Mouse (Mus musculus) MEL-GATA-1-ER (cell line): ENCODE results near the gene Slc25a45.

Experiments used
- DNase-seq: peaks from one replicate; pipeline ENCODE4 v3.0.0-alpha.2; 2012; ENCODE audit warnings: low read depth; ENCODE audit errors: extremely low read depth

Slc25a45 gene

DNA sequence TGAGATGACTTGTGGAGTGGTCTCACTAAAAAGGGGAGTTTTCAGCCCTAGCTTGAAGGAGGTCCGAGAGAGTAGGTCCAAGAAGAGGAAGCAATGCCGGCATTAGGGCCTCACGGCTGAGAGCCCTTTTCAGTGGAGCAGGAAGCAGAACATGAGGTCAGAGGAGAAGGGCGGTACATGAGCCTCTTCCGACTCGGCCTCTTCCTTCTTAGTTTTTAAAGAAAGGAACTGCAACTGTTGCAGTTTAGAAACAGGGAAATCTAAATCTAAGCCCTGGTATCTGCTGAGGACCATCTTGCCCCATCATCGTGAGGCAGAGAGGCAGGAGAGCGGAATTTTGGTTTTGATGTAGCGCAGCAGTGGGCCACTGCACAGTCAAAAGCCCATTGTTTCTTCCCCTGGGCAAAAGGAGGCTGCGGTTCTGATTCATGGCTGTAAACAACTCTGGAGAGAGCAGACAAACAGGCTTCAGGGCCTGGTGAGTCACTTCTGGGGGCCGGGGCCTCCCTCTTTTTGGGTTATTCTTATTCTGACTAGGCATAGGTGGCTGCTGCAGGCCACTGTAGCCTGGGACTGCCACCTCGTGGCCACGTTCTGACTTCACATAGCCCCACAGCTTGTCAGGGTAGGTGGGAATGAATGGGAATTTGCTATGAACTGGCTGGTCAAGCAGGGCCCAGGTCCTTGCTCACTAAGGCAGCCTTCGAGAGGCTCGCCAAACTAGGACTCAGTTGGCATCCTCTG, at the start of gene Slc25a45:
Slc25a45 (plus strand) TSS at position 191 of the 744 bp plus-strand sequence.
- DNase-seq: peak; percentile 52

- no peak for DNase-seq
Observed at GRCm38 (mm10) chr19:5828155-5828554, 49.5 kb upstream of the Slc25a45 start.

GRCm38 (mm10) chr19:5828905-5829304, 48.7 kb upstream of the Slc25a45 start:
- no peak for DNase-seq

- DNase-seq: no peak
Observed at GRCm38 (mm10) chr19:5829958-5830615, 47.5 kb upstream of the Slc25a45 start.

DNA sequence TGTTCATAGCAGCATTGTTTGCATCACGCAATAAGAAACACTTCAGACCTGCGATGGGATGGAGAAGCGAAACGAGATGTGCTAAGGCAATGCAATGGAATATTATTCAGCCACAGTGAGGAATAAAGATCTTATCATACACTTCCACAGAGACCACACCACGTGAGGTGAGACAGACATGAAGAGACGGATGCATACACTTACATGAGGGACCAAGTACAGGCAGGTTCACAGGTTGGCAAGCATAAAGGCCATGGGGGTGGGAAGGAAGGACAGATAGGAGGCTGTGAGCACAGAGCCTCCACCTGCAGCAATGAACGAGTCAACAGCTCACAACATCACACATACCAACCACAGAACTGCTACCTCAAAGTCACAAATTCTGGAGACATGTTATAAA, 46.8 kb upstream of the Slc25a45 start:
- DNase-seq: no peak

GRCm38 (mm10) chr19:5831224-5831957, 46.2 kb upstream of the Slc25a45 start:
- DNase-seq: no peak

- no peak for DNase-seq
Observed at GRCm38 (mm10) chr19:5831958-5832320, 45.7 kb upstream of the Slc25a45 start.

DNA sequence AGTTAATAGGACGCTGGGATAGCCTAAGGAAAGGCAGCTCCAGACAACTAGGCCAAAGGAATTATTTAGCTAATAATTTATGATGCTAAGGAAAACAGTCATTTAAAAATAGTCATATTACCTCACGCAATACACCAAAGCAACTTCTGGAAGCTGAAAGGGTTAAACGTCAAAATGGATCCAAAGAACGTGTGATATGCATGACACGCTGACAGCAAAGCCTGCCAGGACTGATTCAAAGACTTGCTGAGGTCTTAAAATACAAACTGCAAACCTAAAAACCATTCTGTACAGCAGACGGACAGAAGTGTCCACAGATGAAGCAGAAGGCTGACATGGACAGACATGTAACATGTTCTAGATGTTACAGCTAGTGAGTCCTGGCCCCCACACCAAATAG, 45.3 kb upstream of the Slc25a45 start:
- DNase-seq: no peak

- DNase-seq: no peak
Observed at GRCm38 (mm10) chr19:5833287-5834100, 44.1 kb upstream of the Slc25a45 start.

DNA sequence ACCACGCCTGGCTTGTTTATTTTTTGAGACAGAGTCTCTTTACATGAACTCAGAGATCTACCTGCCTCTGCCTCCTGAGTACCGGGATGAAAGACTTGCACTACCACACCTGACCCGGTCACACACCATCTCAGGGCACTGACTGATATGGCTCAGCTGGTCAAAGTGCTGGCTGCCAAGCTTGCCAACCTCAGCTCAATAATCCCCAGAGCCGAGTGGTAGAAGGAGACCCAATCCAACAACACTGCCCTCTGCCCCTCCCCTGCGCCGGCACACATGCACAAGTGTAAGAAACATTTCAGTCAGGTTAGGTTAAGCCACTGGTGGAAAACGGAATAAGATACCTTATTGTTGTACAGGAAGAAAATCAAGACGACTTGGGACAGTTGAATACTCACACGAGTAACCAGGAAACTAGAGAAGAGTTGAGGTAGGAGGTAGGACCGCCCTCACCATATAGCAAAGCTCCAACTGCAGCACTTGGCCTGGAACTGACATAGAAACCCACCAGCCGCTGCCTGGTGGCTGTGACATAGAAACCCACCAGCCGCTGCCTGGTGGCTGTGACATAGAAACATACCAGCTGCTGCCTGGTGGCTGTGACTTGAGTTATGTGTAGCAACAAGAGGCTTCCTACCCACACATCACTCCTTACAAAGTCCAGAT, 43.2 kb upstream of the Slc25a45 start:
- no peak for DNase-seq

- no peak for DNase-seq
Observed at GRCm38 (mm10) chr19:5835054-5835921, 42.3 kb upstream of the Slc25a45 start.

- no peak for DNase-seq
Observed at GRCm38 (mm10) chr19:5835922-5836430, 41.6 kb upstream of the Slc25a45 start.

DNA sequence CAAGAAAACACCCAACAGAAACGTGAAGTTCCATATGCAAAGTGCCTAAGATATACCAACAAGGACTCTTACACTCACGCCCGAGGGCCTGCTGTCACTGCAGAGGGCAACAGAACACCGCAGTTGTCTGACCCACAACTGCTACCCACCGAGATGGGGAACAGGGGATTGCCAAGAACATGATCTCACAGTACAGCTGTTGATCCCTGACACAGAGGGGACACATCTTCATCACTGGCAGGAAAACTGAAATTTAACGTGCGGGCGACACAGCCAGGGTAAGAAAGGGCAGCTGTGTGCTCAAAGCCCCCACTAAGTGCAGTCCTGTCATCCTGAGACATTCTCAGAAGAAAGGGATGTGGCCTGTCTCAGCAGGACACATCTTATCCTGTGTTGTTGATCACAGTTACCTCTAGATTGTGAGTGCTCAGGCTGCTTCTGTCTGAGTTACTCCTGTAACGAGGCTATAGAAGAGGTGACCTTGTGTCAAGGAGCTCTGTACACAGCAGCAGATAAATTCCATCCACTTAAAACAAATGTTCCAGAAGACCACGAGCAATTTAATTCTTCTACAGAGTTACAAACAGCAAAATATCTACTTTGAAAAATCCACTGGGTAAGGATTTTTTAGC, 40.6 kb upstream of the Slc25a45 start:
- no peak for DNase-seq

DNA sequence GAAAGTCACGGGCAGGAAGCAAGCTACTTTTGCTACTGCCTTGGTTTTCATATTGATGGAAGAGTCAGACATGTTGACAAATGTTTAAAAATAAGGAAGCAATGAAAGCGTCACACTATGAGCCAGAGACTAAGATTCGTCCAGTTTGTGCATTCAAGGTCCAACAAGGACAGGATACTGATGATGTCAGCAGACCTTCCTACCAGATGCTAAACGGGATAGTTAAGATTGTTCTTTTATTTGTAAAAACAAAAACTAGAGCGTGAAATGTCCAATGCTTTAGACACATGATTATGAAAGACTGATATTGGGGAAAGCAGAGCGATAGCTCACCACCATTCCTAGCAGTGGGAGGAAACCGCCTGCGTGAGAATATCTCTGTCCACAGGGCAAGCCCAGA, 40.0 kb upstream of the Slc25a45 start:
- DNase-seq: no peak

- DNase-seq: no peak
Observed at GRCm38 (mm10) chr19:5838136-5838891, 39.3 kb upstream of the Slc25a45 start.

GRCm38 (mm10) chr19:5838892-5839165, 38.8 kb upstream of the Slc25a45 start:
- no peak for DNase-seq

- no peak for DNase-seq
Observed at GRCm38 (mm10) chr19:5839317-5840085, 38.1 kb upstream of the Slc25a45 start.
